Mouse (Mus musculus): ENCODE data around the gene Ahnak2. TPM values are rescaled to one million over a fixed set of nuclear protein-coding genes. Genes with fewer than 3 reads are reported as not detected.

Gene Ahnak2
- polyA plus RNA-seq, 1 experiment from 2014 or later: 9.4 TPM

DNA sequence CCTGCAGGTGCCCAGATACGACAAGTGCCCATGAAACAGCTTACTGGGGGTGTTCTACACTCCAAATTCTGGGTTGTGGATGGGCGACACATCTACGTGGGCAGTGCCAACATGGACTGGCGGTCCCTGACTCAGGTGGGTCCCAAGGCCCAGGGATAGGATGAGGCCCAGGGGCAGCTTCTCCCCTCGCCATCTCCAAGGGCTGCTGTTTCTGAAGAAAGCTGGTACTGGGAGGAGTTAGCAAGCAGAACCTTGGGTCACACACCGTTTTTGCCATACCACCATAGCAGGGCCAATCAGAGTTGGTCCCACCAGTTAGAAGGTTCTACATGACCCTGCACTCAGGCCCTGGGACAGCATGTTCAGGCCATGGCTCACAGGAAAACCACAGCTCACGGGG lies 37.5 kb downstream of the Ahnak2 start:
- Histone ChIP-seq H3K36me3 (no peaks in the 10 kb centered on the region), H3K27ac (no peak overlapping the region), H3K4me2 (no peak overlapping the region), H3K27me3 (no peaks in the 10 kb centered on the region), H3K4me1 (no peaks in the 10 kb centered on the region), H3K9me3 (no peaks in the 10 kb centered on the region), H3K9ac (no peak overlapping the region), H3K4me3 (no peak overlapping the region)
- WGBS: 84% methylated on average over 7 of the region's 7 CpGs
- no peak for ATAC-seq (ENCODE audit: insufficient number of reproducible peaks, low FRiP score, low TSS enrichment, low read depth)

GRCm38 (mm10) chr12:112764141-112764540 lies 38.3 kb downstream of the Ahnak2 start:
- no peak overlapping the region for H3K27ac ChIP-seq
- no peak overlapping the region for H3K4me2 ChIP-seq
- H3K4me3 ChIP-seq: no peak overlapping the region
- ATAC-seq (ENCODE audit: insufficient number of reproducible peaks, low FRiP score, low TSS enrichment, low read depth): no peak
- H3K9ac ChIP-seq: no peak overlapping the region
- no peaks in the 10 kb centered on the region for H3K9me3 ChIP-seq
- H3K4me1 ChIP-seq: no peaks in the 10 kb centered on the region
- 74% methylated on average over 5 of the region's 5 CpGs for WGBS
- no peaks in the 10 kb centered on the region for H3K27me3 ChIP-seq
- H3K36me3 ChIP-seq: no peaks in the 10 kb centered on the region

GRCm38 (mm10) chr12:112763176-112763575 lies 39.3 kb downstream of the Ahnak2 start:
- ATAC-seq (ENCODE audit: insufficient number of reproducible peaks, low FRiP score, low TSS enrichment, low read depth): no peak
- H3K9ac ChIP-seq: no peak overlapping the region
- H3K27ac ChIP-seq: no peak overlapping the region
- H3K27me3 ChIP-seq: no peaks in the 10 kb centered on the region
- no peak overlapping the region for H3K4me2 ChIP-seq
- no peaks in the 10 kb centered on the region for H3K4me1 ChIP-seq
- H3K9me3 ChIP-seq: no peaks in the 10 kb centered on the region
- 74% methylated on average over 4 of the region's 4 CpGs for WGBS
- no peaks in the 10 kb centered on the region for H3K36me3 ChIP-seq
- no peak overlapping the region for H3K4me3 ChIP-seq

DNA sequence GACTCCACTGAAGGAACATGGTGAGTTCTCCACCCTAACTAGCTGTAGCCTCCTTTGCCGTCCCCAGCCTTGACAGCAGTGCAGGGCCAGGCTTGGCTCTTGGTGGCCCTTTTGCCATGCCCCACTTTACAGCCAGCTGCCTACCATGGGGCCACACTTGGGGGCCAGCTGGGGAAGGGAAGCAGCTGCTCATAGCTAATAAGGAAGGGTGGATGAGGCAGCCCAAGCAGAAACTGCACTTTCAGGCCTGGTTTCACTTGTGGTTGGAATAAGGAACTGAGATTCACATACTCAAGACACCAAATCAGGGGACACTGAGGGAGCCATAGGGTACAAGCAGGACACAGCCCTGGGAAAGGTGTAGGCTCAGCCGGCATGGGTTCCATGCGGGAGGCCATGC lies 40.4 kb downstream of the Ahnak2 start:
- H3K4me1 ChIP-seq: no peaks in the 10 kb centered on the region
- no peak overlapping the region for H3K27ac ChIP-seq
- no peaks in the 10 kb centered on the region for H3K36me3 ChIP-seq
- WGBS: 90% methylated on average over 3 of the region's 3 CpGs
- no peak overlapping the region for H3K4me3 ChIP-seq
- no peak overlapping the region for H3K9ac ChIP-seq
- no peak overlapping the region for H3K4me2 ChIP-seq
- H3K27me3 ChIP-seq: no peaks in the 10 kb centered on the region
- no peaks in the 10 kb centered on the region for H3K9me3 ChIP-seq
- ATAC-seq (ENCODE audit: insufficient number of reproducible peaks, low FRiP score, low TSS enrichment, low read depth): no peak

DNA sequence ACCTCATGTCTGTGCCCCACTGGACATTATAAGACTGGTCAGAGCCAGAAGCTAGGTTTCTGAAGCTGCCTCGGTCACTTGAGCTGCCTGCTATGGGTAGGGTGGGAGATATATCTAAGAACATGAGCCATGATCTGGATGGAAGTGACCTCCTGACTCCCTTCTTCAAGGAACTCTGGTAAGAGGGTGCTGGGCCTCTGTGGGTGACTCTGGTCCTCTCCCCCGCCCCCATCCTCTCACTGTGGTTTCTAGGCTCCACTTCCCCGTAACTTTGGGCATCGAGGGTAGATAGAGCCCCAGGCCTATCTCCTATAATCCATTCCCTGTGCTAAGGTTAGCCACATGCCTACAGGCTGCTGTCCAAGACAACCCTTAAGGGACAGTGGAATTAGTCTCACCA lies 41.0 kb downstream of the Ahnak2 start:
- H3K27ac ChIP-seq: no peak overlapping the region
- no peaks in the 10 kb centered on the region for H3K9me3 ChIP-seq
- no peak overlapping the region for H3K9ac ChIP-seq
- no peaks in the 10 kb centered on the region for H3K27me3 ChIP-seq
- H3K4me1 ChIP-seq: no peaks in the 10 kb centered on the region
- no peak for ATAC-seq (ENCODE audit: insufficient number of reproducible peaks, low FRiP score, low TSS enrichment, low read depth)
- H3K4me3 ChIP-seq: no peak overlapping the region
- H3K36me3 ChIP-seq: no peaks in the 10 kb centered on the region
- no peak overlapping the region for H3K4me2 ChIP-seq
- WGBS: 83% methylated on average over 4 of the region's 4 CpGs

- H3K4me1 ChIP-seq: no peaks in the 10 kb centered on the region
- 43% methylated on average over 4 of the region's 4 CpGs for WGBS
- no peak within 1 kb of the TSS for H3K9ac ChIP-seq
- H3K36me3 ChIP-seq: no peaks in the 10 kb centered on the region
- H3K9me3 ChIP-seq: no peaks in the 10 kb centered on the region
- H3K4me2 ChIP-seq: no peak within 1 kb of the TSS
- no peak within 1 kb of the TSS for H3K27ac ChIP-seq
- no peak within 1 kb of the TSS for H3K4me3 ChIP-seq
- H3K27me3 ChIP-seq: no peaks in the 10 kb centered on the region
- no peak for ATAC-seq (ENCODE audit: insufficient number of reproducible peaks, low FRiP score, low TSS enrichment, low read depth)
Observed at GRCm38 (mm10) chr12:112760154-112760926, 42.1 kb downstream of the Ahnak2 start, which contains the start of gene Pld4. Gene Pld4, plus strand, starts transcription at chr12:112760655.

DNA sequence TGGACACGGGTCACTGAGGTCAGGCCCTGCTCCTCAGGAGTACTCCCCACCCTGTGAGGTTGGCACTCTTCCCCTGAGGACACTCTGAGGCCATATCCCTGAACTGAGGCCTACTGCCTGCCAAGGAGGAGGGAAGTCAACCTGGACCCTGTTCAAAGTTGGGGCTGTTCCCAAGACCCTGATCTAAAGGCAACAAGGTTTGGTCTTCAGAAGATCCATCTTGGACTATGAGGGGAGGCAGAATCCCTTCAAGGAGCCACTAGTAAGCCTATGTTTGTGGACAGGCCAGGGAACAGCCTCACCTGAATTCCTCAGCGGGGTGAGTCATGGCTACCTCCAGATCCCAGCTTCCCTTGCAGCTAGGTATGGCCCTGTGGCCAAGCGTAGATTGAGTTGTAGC lies 43.0 kb downstream of the Ahnak2 start:
- no peak overlapping the region for H3K4me3 ChIP-seq
- no peaks in the 10 kb centered on the region for H3K36me3 ChIP-seq
- WGBS: 91% methylated on average over 3 of the region's 3 CpGs
- no peak overlapping the region for H3K4me2 ChIP-seq
- no peaks in the 10 kb centered on the region for H3K4me1 ChIP-seq
- H3K9ac ChIP-seq: no peak overlapping the region
- no peaks in the 10 kb centered on the region for H3K27me3 ChIP-seq
- no peak for ATAC-seq (ENCODE audit: insufficient number of reproducible peaks, low FRiP score, low TSS enrichment, low read depth)
- no peak overlapping the region for H3K27ac ChIP-seq
- H3K9me3 ChIP-seq: no peaks in the 10 kb centered on the region

- Histone ChIP-seq H3K9me3 (no peaks in the 10 kb centered on the region), H3K27ac (no peak overlapping the region), H3K4me2 (no peak overlapping the region), H3K9ac (no peak overlapping the region), H3K4me3 (no peak overlapping the region), H3K4me1 (no peaks in the 10 kb centered on the region), H3K36me3 (no peaks in the 10 kb centered on the region), H3K27me3 (no peaks in the 10 kb centered on the region)
- ATAC-seq (ENCODE audit: insufficient number of reproducible peaks, low FRiP score, low TSS enrichment, low read depth): no peak
- 85% methylated on average over 5 of the region's 5 CpGs for WGBS
Observed at GRCm38 (mm10) chr12:112757896-112758295, 44.6 kb downstream of the Ahnak2 start.

DNA sequence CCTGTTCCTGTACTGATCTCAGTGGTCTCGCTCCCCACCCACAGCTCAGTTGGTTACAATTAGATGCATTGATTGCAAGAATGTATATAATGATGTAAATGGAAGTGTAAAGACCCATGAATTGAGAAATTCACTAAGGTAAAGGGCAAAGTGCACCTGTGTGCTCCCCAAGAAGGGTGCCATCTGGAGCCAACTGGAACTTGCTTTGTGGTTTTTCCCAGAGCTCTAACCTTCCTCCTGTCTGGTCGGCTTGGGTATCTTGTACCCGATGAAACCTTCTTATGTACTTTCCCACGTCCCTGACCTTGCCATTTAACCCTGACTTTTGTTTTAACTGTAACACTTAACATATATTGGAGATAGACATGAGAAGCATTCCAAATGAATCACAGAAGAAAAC lies 46.6 kb downstream of the Ahnak2 start:
- WGBS: 75% methylated on average over 4 of the region's 4 CpGs
- H3K27ac ChIP-seq: no peak overlapping the region
- H3K9me3 ChIP-seq: no peaks in the 10 kb centered on the region
- H3K4me1 ChIP-seq: no peaks in the 10 kb centered on the region
- no peak overlapping the region for H3K9ac ChIP-seq
- ATAC-seq (ENCODE audit: insufficient number of reproducible peaks, low FRiP score, low TSS enrichment, low read depth): no peak
- H3K36me3 ChIP-seq: no peaks in the 10 kb centered on the region
- no peak overlapping the region for H3K4me3 ChIP-seq
- H3K4me2 ChIP-seq: no peak overlapping the region
- no peaks in the 10 kb centered on the region for H3K27me3 ChIP-seq

DNA sequence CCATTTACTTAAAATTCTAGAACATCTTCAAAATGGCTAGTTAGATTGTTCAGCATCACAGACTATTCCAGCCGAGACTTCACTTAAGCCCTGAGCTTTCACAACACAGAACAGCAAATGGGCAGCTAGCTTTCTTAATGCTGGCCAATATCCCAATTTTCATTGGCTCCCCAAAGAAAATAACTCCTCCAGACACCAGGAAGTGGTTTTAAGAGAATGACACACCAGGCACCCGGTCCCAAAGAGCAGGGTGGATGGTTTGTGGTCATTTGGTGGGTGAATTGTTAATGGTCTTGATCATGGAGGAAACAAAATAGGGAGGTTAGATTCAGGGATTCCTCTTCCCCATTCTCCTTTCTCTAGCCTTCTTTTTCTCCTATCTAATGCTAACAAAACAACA lies 50.1 kb downstream of the Ahnak2 start:
- 38% methylated on average over 2 of the region's 2 CpGs for WGBS
- Histone ChIP-seq H3K9ac (no peak overlapping the region), H3K4me3 (no peak overlapping the region), H3K9me3 (no peaks in the 10 kb centered on the region), H3K4me2 (no peak overlapping the region), H3K36me3 (no peaks in the 10 kb centered on the region), H3K4me1 (peaks cover 3% of the 10 kb centered on the region; the same call in 1 of the 2 replicates), H3K27ac (no peak overlapping the region), H3K27me3 (no peaks in the 10 kb centered on the region)
- no peak for ATAC-seq (ENCODE audit: insufficient number of reproducible peaks, low FRiP score, low TSS enrichment, low read depth)

- Histone ChIP-seq H3K27me3 (no peaks in the 10 kb centered on the region), H3K4me1 (peaks cover 10% of the 10 kb centered on the region), H3K9ac (no peak overlapping the region), H3K9me3 (no peaks in the 10 kb centered on the region), H3K4me3 (no peak overlapping the region), H3K4me2 (no peak overlapping the region), H3K36me3 (no peaks in the 10 kb centered on the region), H3K27ac (no peak overlapping the region)
- WGBS: 80% methylated on average over 12 of the region's 12 CpGs
- ATAC-seq (ENCODE audit: insufficient number of reproducible peaks, low FRiP score, low TSS enrichment, low read depth): no peak
Observed at GRCm38 (mm10) chr12:112750976-112751375, 51.5 kb downstream of the Ahnak2 start.

- WGBS: 72% methylated on average over 8 of the region's 8 CpGs
- no peak for ATAC-seq (ENCODE audit: insufficient number of reproducible peaks, low FRiP score, low TSS enrichment, low read depth)
- no peak overlapping the region for H3K4me2 ChIP-seq
- no peak overlapping the region for H3K27ac ChIP-seq
- no peaks in the 10 kb centered on the region for H3K9me3 ChIP-seq
- peaks cover 22% of the 10 kb centered on the region for H3K4me1 ChIP-seq
- no peak overlapping the region for H3K4me3 ChIP-seq
- H3K27me3 ChIP-seq: no peaks in the 10 kb centered on the region
- peaks cover 27% of the 10 kb centered on the region for H3K36me3 ChIP-seq
- no peak overlapping the region; the same call in 1 of the 2 replicates for H3K9ac ChIP-seq
Observed at GRCm38 (mm10) chr12:112747606-112747970, 54.9 kb downstream of the Ahnak2 start.

All from limb, embryonic 15.5 days (tissue).